Mouse (Mus musculus) hindbrain, embryonic 16.5 days (tissue): ENCODE measurements around the gene Dnah14. TPM values are rescaled to one million over a fixed set of nuclear protein-coding genes. Genes with fewer than 3 reads are reported as not detected.
A peak's percentile ranks its signal among the peaks of the same experiment; 100 is the strongest.

Experiments
- ATAC-seq: fragments of 200-750 bp; cut with Nextera tagmentation; 2 replicates; pipeline ENCODE4 v1.8.0; 2017; ENCODE audit warnings: moderate TSS enrichment, moderate library complexity
- H3K27ac ChIP-seq: fragments of 300-500 bp; sonication (generic); 2 replicates; pipeline ENCODE4 v1.5.1; 2014; ENCODE audit warnings: low read depth, mild to moderate bottlenecking, control low read depth, low read length, moderate library complexity
- H3K27me3 ChIP-seq: fragments of 300-500 bp; sonication (generic); replicated peaks from 2 replicates; pipeline ENCODE4 v1.6.1; 2014; ENCODE audit warnings: low read length; ENCODE audit not compliant: control insufficient read depth, insufficient read depth
- H3K36me3 ChIP-seq: fragments of 300-500 bp; sonication (generic); 2 replicates; pipeline ENCODE4 v1.6.1; 2014; ENCODE audit warnings: mild to moderate bottlenecking, low read length, moderate library complexity, mixed read lengths; ENCODE audit not compliant: control insufficient read depth, insufficient read depth
- H3K4me1 ChIP-seq: fragments of 300-500 bp; sonication (generic); 2 replicates; pipeline ENCODE4 v1.6.1; 2014; ENCODE audit warnings: low read depth, low read length; ENCODE audit not compliant: control insufficient read depth, insufficient read depth
- H3K4me2 ChIP-seq: fragments of 300-500 bp; sonication (generic); 2 replicates; pipeline ENCODE4 v1.6.1; 2014; ENCODE audit warnings: mild to moderate bottlenecking, low read length, control low read depth, moderate library complexity
- H3K4me3 ChIP-seq: fragments of 300-500 bp; sonication (generic); 2 replicates; pipeline ENCODE4 v1.5.1; 2014; ENCODE audit warnings: mild to moderate bottlenecking, low read length, control low read depth, moderate library complexity
- H3K9ac ChIP-seq: fragments of 300-500 bp; sonication (generic); 2 replicates; pipeline ENCODE4 v1.6.1; 2014; ENCODE audit warnings: low read depth, mild to moderate bottlenecking, control low read depth, low read length, moderate library complexity
- H3K9me3 ChIP-seq: fragments of 300-500 bp; sonication (generic); 2 replicates; pipeline ENCODE4 v1.6.1; 2014; ENCODE audit warnings: mild to moderate bottlenecking, low read length, moderate library complexity; ENCODE audit not compliant: control insufficient read depth
- WGBS: fragments of 180-500 bp; shearing (Covaris S2); extraction: QIAGEN DNeasy Blood & Tissue Kit; methylation state at CpG from one replicate; pipeline ENCODE4 v1.1.7; 2014; 5-methylcytosine and 5-hydroxymethylcytosine counted together
- polyA plus RNA-seq: library from polyadenylated mRNA; unstranded; fragments of >200 nt; fragmentation: Nextera tagmentation; extraction: Ambion mirVana; gene quantifications from 2 replicates; pipeline ENCODE4 v1.2.1, GENCODE M21; 2015

Gene Dnah14
- polyA plus RNA-seq, 1 experiment from 2014 or later: 0.50 TPM

- H3K9ac ChIP-seq: no peak overlapping the region
- no peak overlapping the region for H3K27ac ChIP-seq
- 78% methylated on average over 4 of the region's 4 CpGs for WGBS
- H3K27me3 ChIP-seq: no peaks in the 10 kb centered on the region
- H3K9me3 ChIP-seq: no peaks in the 10 kb centered on the region
- no peak overlapping the region for H3K4me2 ChIP-seq
- H3K4me3 ChIP-seq: no peak overlapping the region
- ATAC-seq: no peak
- no peaks in the 10 kb centered on the region for H3K4me1 ChIP-seq
- H3K36me3 ChIP-seq: no peaks in the 10 kb centered on the region
Observed at GRCm38 (mm10) chr1:181800667-181801066, 224.3 kb downstream of the Dnah14 start.

DNA sequence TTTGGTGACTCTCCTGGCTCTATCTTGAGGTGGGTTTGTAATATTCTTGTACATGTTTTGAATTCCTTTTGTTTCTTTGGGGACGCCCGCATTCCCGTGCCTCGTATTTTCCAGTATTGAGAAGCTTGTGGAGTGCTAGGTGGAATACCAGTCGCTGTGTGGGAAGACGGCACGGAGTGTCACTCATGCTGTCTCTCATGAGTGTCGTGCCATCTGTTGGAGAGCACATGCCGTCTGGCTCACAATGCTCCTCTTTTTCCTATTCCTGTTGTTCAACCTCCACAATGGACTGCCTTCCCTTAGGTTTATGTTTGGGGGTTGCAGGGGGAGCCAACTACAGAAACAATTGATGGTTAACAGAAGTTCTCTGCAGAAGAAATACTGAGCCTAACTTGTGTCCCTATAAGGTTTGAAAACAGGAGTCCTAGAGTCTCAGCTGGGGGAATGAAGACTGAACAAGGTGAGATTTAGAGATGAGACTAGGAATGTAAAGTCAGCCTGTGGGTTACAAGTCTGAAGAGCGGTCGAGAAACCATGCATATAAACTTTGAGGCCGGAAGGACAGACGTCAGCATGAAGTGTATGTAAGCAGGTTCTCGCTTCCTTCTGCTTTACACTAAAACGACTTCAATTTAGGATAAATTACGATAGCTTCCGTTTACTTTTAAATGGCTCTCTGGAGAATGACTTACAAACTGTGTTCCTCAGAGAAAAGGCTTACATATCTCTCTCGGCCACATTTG lies 235.3 kb downstream of the Dnah14 start:
- no peak overlapping the region for H3K27ac ChIP-seq
- H3K4me1 ChIP-seq: no peaks in the 10 kb centered on the region
- H3K36me3 ChIP-seq: peaks cover 11% of the 10 kb centered on the region
- no peaks in the 10 kb centered on the region for H3K9me3 ChIP-seq
- WGBS: 84% methylated on average over 18 of the region's 18 CpGs
- no peaks in the 10 kb centered on the region for H3K27me3 ChIP-seq
- no peak overlapping the region for H3K4me2 ChIP-seq
- no peak overlapping the region for H3K4me3 ChIP-seq
- no peak overlapping the region for H3K9ac ChIP-seq
- no peak for ATAC-seq

GRCm38 (mm10) chr1:181826716-181827115 lies 250.4 kb downstream of the Dnah14 start:
- no peak overlapping the region for H3K9ac ChIP-seq
- no peak overlapping the region for H3K4me3 ChIP-seq
- WGBS: 98% methylated on average over 7 of the region's 7 CpGs
- H3K36me3 ChIP-seq: peaks cover 37% of the 10 kb centered on the region
- H3K27me3 ChIP-seq: no peaks in the 10 kb centered on the region
- no peak overlapping the region for H3K4me2 ChIP-seq
- no peak for ATAC-seq
- H3K4me1 ChIP-seq: no peaks in the 10 kb centered on the region
- H3K27ac ChIP-seq: no peak overlapping the region
- no peaks in the 10 kb centered on the region for H3K9me3 ChIP-seq

DNA sequence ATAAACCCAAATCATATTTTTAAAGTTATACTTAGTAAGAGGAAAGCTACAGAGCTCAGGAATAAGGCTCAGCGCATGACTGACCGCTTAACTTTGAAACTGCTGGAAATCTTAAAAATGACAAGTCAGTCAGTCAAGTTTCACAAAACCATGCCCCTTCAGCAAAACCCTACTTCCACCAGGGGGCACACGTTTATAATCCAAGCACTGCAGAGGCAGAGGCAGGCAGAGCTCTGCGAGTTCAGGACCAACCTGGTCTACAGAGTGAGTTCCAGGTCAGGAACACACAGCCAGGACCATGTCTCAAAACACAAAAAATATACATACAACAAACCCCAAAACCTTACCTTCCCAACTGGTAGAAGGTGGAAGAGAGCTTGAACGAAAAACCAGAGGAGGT lies 252.0 kb downstream of the Dnah14 start:
- Histone ChIP-seq H3K9me3 (no peaks in the 10 kb centered on the region), H3K36me3 (peaks cover 37% of the 10 kb centered on the region), H3K27ac (no peak overlapping the region), H3K27me3 (no peaks in the 10 kb centered on the region), H3K4me1 (no peaks in the 10 kb centered on the region), H3K4me2 (no peak overlapping the region), H3K9ac (no peak overlapping the region), H3K4me3 (no peak overlapping the region)
- WGBS: 92% methylated on average over 5 of the region's 5 CpGs
- no peak for ATAC-seq

DNA sequence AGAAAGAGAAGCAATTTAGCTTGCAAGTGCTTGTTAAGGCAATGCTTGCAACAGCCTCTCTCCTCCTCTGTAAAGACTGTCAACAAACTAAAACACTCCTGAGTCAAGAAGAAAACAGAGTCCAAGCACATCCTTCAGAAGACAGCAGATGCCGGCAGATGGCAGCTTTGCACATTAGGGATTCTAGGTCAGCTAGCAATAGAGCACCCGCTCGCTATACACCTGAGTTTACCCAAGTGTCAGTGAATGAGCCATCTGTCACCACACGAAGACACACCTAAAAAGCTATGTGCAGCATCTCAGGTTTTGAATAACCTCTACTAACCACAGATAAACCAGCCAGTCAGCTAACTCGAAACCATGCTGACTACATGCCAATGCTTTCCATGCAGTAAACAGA lies 256.4 kb downstream of the Dnah14 start:
- Histone ChIP-seq H3K4me1 (no peaks in the 10 kb centered on the region), H3K9me3 (no peaks in the 10 kb centered on the region), H3K36me3 (peaks cover 34% of the 10 kb centered on the region), H3K27me3 (no peaks in the 10 kb centered on the region), H3K4me3 (no peak overlapping the region), H3K9ac (no peak overlapping the region), H3K4me2 (no peak overlapping the region), H3K27ac (no peak overlapping the region)
- WGBS: 86% methylated on average over 5 of the region's 5 CpGs
- ATAC-seq: no peak

DNA sequence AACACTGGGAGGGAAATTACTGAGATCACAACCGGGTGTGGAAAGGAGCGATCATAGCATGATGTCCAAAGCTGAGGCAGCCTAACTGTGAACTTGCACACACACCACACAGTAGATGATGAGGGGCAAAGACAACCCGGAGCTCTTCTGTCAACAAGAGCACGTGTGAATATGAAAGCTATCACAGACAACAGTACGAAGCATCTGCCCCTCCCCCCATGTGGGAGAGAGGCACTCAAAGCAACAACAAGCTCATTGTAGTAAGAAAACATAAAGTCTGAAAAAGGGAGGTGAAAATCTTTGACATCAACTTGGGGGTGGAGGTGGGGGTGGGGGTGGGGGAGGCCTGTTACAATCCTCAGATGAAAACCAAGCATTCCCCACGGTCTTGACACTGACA lies 256.8 kb downstream of the Dnah14 start:
- peaks cover 34% of the 10 kb centered on the region for H3K36me3 ChIP-seq
- WGBS: 81% methylated on average over 6 of the region's 6 CpGs
- H3K27me3 ChIP-seq: no peaks in the 10 kb centered on the region
- H3K27ac ChIP-seq: no peak overlapping the region
- no peak overlapping the region for H3K9ac ChIP-seq
- H3K4me2 ChIP-seq: no peak overlapping the region
- ATAC-seq: no peak
- H3K4me1 ChIP-seq: no peaks in the 10 kb centered on the region
- no peaks in the 10 kb centered on the region for H3K9me3 ChIP-seq
- H3K4me3 ChIP-seq: no peak overlapping the region

DNA sequence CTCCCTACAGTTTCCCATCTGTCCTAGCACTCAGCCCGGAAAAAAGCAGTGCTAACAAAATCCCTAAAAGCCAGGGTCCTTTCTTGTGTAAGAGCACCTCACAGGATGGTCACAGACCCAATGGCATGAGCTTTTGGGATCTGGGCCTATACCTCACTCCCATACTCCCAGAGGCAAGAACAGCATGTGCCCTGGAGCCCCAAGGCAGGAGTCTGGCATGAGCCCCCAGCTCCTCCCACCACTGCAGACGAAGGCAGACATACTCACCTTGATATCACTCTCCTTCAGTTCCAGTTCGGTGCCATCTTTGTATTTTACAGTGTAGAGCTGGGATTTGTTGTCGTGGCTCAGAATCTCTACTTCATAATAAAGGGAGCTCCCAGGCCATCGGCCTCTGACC lies 261.8 kb downstream of the Dnah14 start:
- H3K9ac ChIP-seq: no peak overlapping the region
- no peaks in the 10 kb centered on the region for H3K27me3 ChIP-seq
- ATAC-seq: no peak
- H3K4me3 ChIP-seq: no peak overlapping the region
- peaks cover 19% of the 10 kb centered on the region for H3K4me1 ChIP-seq
- no peak overlapping the region for H3K27ac ChIP-seq
- H3K9me3 ChIP-seq: no peaks in the 10 kb centered on the region
- H3K36me3 ChIP-seq: peaks cover 15% of the 10 kb centered on the region
- no peak overlapping the region for H3K4me2 ChIP-seq
- WGBS: 82% methylated on average over 5 of the region's 5 CpGs

DNA sequence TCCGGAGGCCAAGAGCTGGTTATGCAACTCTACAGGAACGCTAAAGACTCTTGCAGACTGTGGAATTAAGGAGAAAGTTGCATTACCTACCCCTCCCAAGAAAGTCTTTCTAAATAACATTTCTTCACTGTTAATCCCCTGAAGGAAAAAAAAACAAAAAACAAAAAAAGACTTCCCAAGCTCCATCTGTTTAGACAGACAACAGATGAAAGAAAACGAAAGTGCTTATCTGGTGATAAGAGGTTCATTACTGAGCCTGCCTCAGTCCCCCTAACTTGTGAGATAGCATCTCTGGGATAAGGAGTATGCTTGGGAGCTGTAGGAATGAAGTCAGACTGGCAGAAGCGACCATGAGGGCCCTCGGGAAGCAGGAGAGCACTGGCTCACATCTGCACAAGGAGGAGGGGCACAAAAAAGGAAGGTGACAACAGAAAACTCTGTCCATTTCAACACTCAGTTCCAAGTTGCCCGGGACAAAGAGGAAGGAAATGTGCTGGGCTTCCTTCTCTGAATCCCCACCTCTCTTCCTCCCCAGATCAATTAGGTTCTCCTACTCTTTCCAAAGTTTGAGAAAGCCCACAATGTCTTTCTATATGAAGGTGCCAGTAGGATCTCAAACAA lies 263.5 kb downstream of the Dnah14 start:
- WGBS: 19% methylated on average over 6 of the region's 6 CpGs
- H3K4me3 ChIP-seq: peak overlapping the region; percentile 3; the same call in 1 of the 2 replicates
- ATAC-seq: no peak

DNA sequence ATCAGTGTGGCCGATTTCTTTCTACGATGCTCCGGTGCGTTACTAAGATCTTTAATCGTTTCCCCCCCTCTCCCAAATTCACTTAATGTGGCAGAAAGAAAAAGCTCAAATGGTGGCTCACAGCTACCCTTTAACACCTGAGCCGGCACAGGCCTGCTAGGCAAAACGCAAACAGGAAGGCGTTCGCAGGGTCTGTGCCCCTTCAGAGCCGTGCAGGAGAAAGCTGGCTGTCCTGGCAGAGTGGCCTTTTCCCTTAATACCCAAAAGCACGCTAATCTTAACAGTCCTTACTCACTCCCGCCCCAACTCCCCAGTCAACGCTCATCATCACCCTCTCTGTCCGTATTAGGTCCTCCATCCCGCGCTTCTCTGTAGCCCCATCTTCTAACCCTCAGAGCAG lies 265.0 kb downstream of the Dnah14 start:
- H3K27ac ChIP-seq: peak overlapping the region; percentile 96
- peak overlapping the region; percentile 80 for H3K4me2 ChIP-seq
- H3K9ac ChIP-seq: peak overlapping the region; percentile 94
- H3K27me3 ChIP-seq: no peaks in the 10 kb centered on the region
- no peak for ATAC-seq
- peaks cover 23% of the 10 kb centered on the region for H3K4me1 ChIP-seq
- no peaks in the 10 kb centered on the region for H3K9me3 ChIP-seq
- under 1% methylated on average over 16 of the region's 16 CpGs for WGBS
- 0 out of 2 replicates have a peak, but pooled peaks cover 3% of the 10 kb centered on the region for H3K36me3 ChIP-seq
- peak overlapping the region; percentile 93 for H3K4me3 ChIP-seq

More for the DNA sequence above, 263.5 kb downstream of the Dnah14 start:
- H3K27ac ChIP-seq: no peak overlapping the region
- H3K27me3 ChIP-seq: no peaks in the 10 kb centered on the region
- H3K9me3 ChIP-seq: no peaks in the 10 kb centered on the region
- peaks cover 23% of the 10 kb centered on the region for H3K4me1 ChIP-seq
- peak overlapping the region; percentile 80 for H3K4me2 ChIP-seq
- H3K36me3 ChIP-seq: peaks cover 14% of the 10 kb centered on the region
- no peak overlapping the region for H3K9ac ChIP-seq
